Mouse (Mus musculus): ENCODE measurements at regions not wholly inside any gene's neighbourhood (a gene's known extent, or its start where the extent isn't known, plus 50 kb on each side); places are given as distances from the start of the nearest gene placed in this dataset.

- no peak for DNase-seq (ENCODE audit: low spot score in 2 of 2)
- no peak for TF ChIP-seq CTCF (conservative IDR thresholded peaks at IDR 0.05)
- Histone ChIP-seq H3K4me3 (no peak overlapping the region), H3K27ac (no peak overlapping the region)
Observed at GRCm38 (mm10) chr5:46386591-46386990, 529.2 kb upstream of the Lcorl start.

GRCm38 (mm10) chr5:46367328-46367727, 509.9 kb upstream of the Lcorl start:
- DNase-seq (ENCODE audit: low spot score in 2 of 2), result no peak
- H3K4me3 ChIP-seq, result no peak overlapping the region
- TF ChIP-seq CTCF (conservative IDR thresholded peaks at IDR 0.05), result no peak
- no peak overlapping the region for H3K27ac ChIP-seq

GRCm38 (mm10) chr5:46363661-46364060, 506.2 kb upstream of the Lcorl start:
- no peak overlapping the region for H3K27ac ChIP-seq
- no peak for TF ChIP-seq CTCF (conservative IDR thresholded peaks at IDR 0.05)
- no peak overlapping the region for H3K4me3 ChIP-seq
- DNase-seq (ENCODE audit: low spot score in 2 of 2), result no peak

- Histone ChIP-seq H3K4me3 (no peak overlapping the region), H3K27ac (no peak overlapping the region)
- DNase-seq (ENCODE audit: low spot score in 2 of 2), result no peak
- TF ChIP-seq CTCF (conservative IDR thresholded peaks at IDR 0.05), result no peak
Observed at GRCm38 (mm10) chr5:46361637-46362036, 504.2 kb upstream of the Lcorl start.

- no peak overlapping the region for H3K4me3 ChIP-seq
- H3K27ac ChIP-seq, result no peak overlapping the region
- TF ChIP-seq CTCF (conservative IDR thresholded peaks at IDR 0.05), result no peak
- DNase-seq (ENCODE audit: low spot score in 2 of 2), result no peak
Observed at GRCm38 (mm10) chr5:46348448-46348847, 491.0 kb upstream of the Lcorl start.

- H3K27ac ChIP-seq, result peak overlapping the region; percentile 49; the same call in 1 of the 2 replicates
- DNase-seq (ENCODE audit: low spot score in 2 of 2), result peak; percentile 74 to 84
Observed at GRCm38 (mm10) chr5:46347368-46348083, 490.1 kb upstream of the Lcorl start.

GRCm38 (mm10) chr5:46338461-46338860, 481.0 kb upstream of the Lcorl start:
- no peak for DNase-seq (ENCODE audit: low spot score in 2 of 2)
- Histone ChIP-seq H3K27ac (no peak overlapping the region), H3K4me3 (no peak overlapping the region)
- TF ChIP-seq CTCF (conservative IDR thresholded peaks at IDR 0.05), result no peak

More at GRCm38 (mm10) chr5:46347368-46348083, 490.1 kb upstream of the Lcorl start:
- peak overlapping the region; percentile 40; the same call in 1 of the 2 replicates for H3K4me3 ChIP-seq
- TF ChIP-seq CTCF (conservative IDR thresholded peaks at IDR 0.05), result peak; percentile 99

- no peak for DNase-seq (ENCODE audit: low spot score in 2 of 2)
- TF ChIP-seq CTCF (conservative IDR thresholded peaks at IDR 0.05), result no peak
- H3K4me3 ChIP-seq, result no peak overlapping the region
- H3K27ac ChIP-seq, result no peak overlapping the region
Observed at GRCm38 (mm10) chr5:46330880-46331279, 473.5 kb upstream of the Lcorl start.

Measured in layer of hippocampus, adult 2 months (tissue).